Comparison of ENCODE assay signal across 16 mouse cellular contexts in genomic region chr14:106211062-106211461, GRCm38 (mm10).
"Had no signal": no experiment of that assay in that cellular context is flagged by ENCODE, and none has a peak within 500 bp of the region (broad histone marks: within the 10 kb centered on the region; RNA-seq: fewer than 3 reads in every experiment).

No protein-coding gene starts in this region.

- ATAC-seq: intestine, embryonic 15.5 days; liver, embryonic 12.5 days; midbrain, embryonic 15.5 days had no signal

- H3K9ac ChIP-seq: intestine, embryonic 15.5 days; kidney, embryonic 15.5 days; limb, embryonic 15.5 days; liver, embryonic 12.5 days; lung, embryonic 14.5 days; midbrain, embryonic 15.5 days; neural tube, embryonic 15.5 days had no signal

- DNase-seq: kidney, adult 2 months; kidney, postnatal 14 days; lung, embryonic 14.5 days; lung, postnatal 10 days; lung, postnatal 4 days; right cerebral cortex, adult 18-20 months; thymus, postnatal 25 days had no signal

- H3K36me3 ChIP-seq: intestine, embryonic 15.5 days; kidney, embryonic 15.5 days; limb, embryonic 15.5 days; liver, embryonic 12.5 days; midbrain, embryonic 15.5 days; neural tube, embryonic 15.5 days had no signal

- H3K27ac ChIP-seq: intestine, embryonic 15.5 days; kidney, embryonic 15.5 days; limb, embryonic 15.5 days; liver, embryonic 12.5 days; midbrain, embryonic 15.5 days; neural tube, embryonic 15.5 days; stomach, postnatal 0 days had no signal

- H3K9me3 ChIP-seq: intestine, embryonic 15.5 days; kidney, embryonic 15.5 days; limb, embryonic 15.5 days; liver, embryonic 12.5 days; midbrain, embryonic 15.5 days; neural tube, embryonic 15.5 days had no signal

- H3K4me1 ChIP-seq: intestine, embryonic 15.5 days; kidney, embryonic 15.5 days; limb, embryonic 15.5 days; liver, embryonic 12.5 days; megakaryocyte, embryonic 14.5 days; midbrain, embryonic 15.5 days; neural tube, embryonic 15.5 days had no signal

- H3K27me3 ChIP-seq: intestine, embryonic 15.5 days; kidney, embryonic 15.5 days; limb, embryonic 15.5 days; liver, embryonic 12.5 days; megakaryocyte, embryonic 14.5 days; midbrain, embryonic 15.5 days; neural tube, embryonic 15.5 days had no signal

- H3K4me3 ChIP-seq: intestine, embryonic 15.5 days; kidney, embryonic 15.5 days; limb, embryonic 15.5 days; liver, embryonic 12.5 days; megakaryocyte, embryonic 14.5 days; midbrain, embryonic 15.5 days; neural tube, embryonic 15.5 days had no signal

- H3K4me2 ChIP-seq: intestine, embryonic 15.5 days; kidney, embryonic 15.5 days; limb, embryonic 15.5 days; liver, embryonic 12.5 days; lung, embryonic 14.5 days; midbrain, embryonic 11.5 days; midbrain, embryonic 15.5 days; neural tube, embryonic 15.5 days had no signal
